Mouse (Mus musculus) thymus, adult 2 months (tissue): Measurements from ENCODE around the gene A130010J15Rik.

ENCODE experiments used
- CTCF ChIP-seq: fragments of 200-500 bp; IDR thresholded peaks from 2 replicates; pipeline ENCODE4 v1.5.1; 2012; ENCODE audit warnings: mild to moderate bottlenecking, control low read depth, low read length, moderate library complexity, borderline replicate concordance; ENCODE audit not compliant: control insufficient read depth, poor library complexity, insufficient read depth; ENCODE audit errors: extremely low read depth
- POLR2A ChIP-seq: fragments of 200-500 bp; IDR thresholded peaks from 2 replicates; pipeline ENCODE4 v1.6.1; 2012; ENCODE audit warnings: mild to moderate bottlenecking, low read length, control low read depth, moderate library complexity; ENCODE audit not compliant: control insufficient read depth, poor library complexity, insufficient read depth; ENCODE audit errors: extremely low read depth

DNA sequence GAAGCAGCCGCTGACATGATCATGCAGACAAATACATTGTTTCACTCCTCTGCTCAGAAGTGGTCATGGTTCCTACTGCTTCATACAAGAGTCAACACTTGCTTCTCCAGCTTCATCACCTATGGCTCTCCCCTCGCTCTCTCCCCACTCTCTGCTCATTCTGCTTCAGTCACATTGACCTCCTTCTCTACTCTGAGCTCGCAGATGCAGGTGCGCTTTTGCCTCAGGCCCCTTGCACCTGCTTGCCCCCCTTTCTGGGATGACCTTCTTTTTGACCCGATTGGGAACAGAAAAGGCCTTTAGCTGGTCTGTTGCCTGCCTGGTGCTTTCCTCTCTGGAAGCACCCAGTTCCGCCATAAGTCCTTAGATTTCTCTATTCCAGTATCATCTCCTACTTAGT, 23.3 kb upstream of the A130010J15Rik start:
- TF ChIP-seq POLR2A (0 out of 2 replicates have a peak, but pooled peaks have one; percentile 15), CTCF (no peak)
